Mouse (Mus musculus): Measurements from ENCODE around the gene Opn3. TPM values are rescaled to one million over a fixed set of nuclear protein-coding genes. Genes with fewer than 3 reads are reported as not detected.
A peak's percentile ranks its signal among the peaks of the same experiment; 100 is the strongest.

Gene Opn3
- total and polyA plus RNA-seq, 3 experiments = 0.50 to 2.2 TPM; not detected in 1

GRCm38 (mm10) chr1:175625990-175626692 is 66.4 kb downstream of the Opn3 start (continued):
- TF ChIP-seq E2F4 (IDR thresholded peaks at IDR 0.05; ENCODE audit: borderline replicate concordance, low read depth, low read length) (no peak), MXI1 (IDR thresholded peaks at IDR 0.05; ENCODE audit: low read depth, low read length) (no peak; the same call in 1 of the 2 replicates), USF1 (IDR thresholded peaks at IDR 0.05; ENCODE audit: low read depth, low read length) (no peak), USF2 (IDR thresholded peaks at IDR 0.05; ENCODE audit: borderline replicate concordance in 1 of 2, insufficient read depth in 1 of 2, low read depth in 1 of 2, low read length in 2 of 2) (no peak), POLR2AphosphoS5 (IDR thresholded peaks at IDR 0.05; ENCODE audit: borderline replicate concordance, low read depth, low read length) (no peak), BHLHE40 (IDR thresholded peaks at IDR 0.05; ENCODE audit: borderline replicate concordance, low read depth, low read length) (no peak), MEF2A (IDR thresholded peaks at IDR 0.05; ENCODE audit: extremely low read depth, insufficient replicate concordance, low read depth, low read length, poor library complexity, severe bottlenecking) (no peak), CHD2 (IDR thresholded peaks at IDR 0.05; ENCODE audit: low read length) (no peak), ZKSCAN1 (IDR thresholded peaks at IDR 0.05; ENCODE audit: low read depth, low read length) (no peak), NRF1 (IDR thresholded peaks at IDR 0.05; ENCODE audit: insufficient read depth, low read depth, low read length, poor library complexity, severe bottlenecking) (no peak), NELFE (IDR thresholded peaks at IDR 0.05; ENCODE audit: low read depth, low read length) (peak; percentile 7; the same call in 1 of the 2 replicates), ELF1 (IDR thresholded peaks at IDR 0.05; ENCODE audit: low read depth, low read length) (0 out of 2 replicates have a peak, but pooled peaks have one; percentile 5), ZMIZ1 (IDR thresholded peaks at IDR 0.05; ENCODE audit: low read depth, low read length) (no peak), MAFK (IDR thresholded peaks at IDR 0.05; ENCODE audit: borderline replicate concordance, low read depth, low read length) (no peak), TAL1 (IDR thresholded peaks at IDR 0.05; ENCODE audit: low read length) (no peak), CHD1 (IDR thresholded peaks at IDR 0.05; ENCODE audit: low read depth, low read length) (0 out of 2 replicates have a peak, but pooled peaks have one; percentile 36), CTCF (IDR thresholded peaks at IDR 0.05 in 2 of 3, conservative IDR thresholded peaks at IDR 0.05 in 1 of 3; ENCODE audit: control insufficient read depth in 1 of 3, insufficient read depth in 1 of 3, low read depth in 2 of 3, low read length in 3 of 3, poor library complexity in 1 of 3, severe bottlenecking in 1 of 3) (peak; percentile 46 to 85 (median 58)), SIN3A (IDR thresholded peaks at IDR 0.05; ENCODE audit: low read length) (peak; percentile 42; the same call in 1 of the 2 replicates), KAT2A (conservative IDR thresholded peaks at IDR 0.05; ENCODE audit: low read depth, low read length) (no peak), RCOR1 (IDR thresholded peaks at IDR 0.05; ENCODE audit: low read depth, low read length) (peak; percentile 59; the same call in 1 of the 2 replicates), GABPA (IDR thresholded peaks at IDR 0.05; ENCODE audit: low read depth, low read length) (no peak), ETS1 (IDR thresholded peaks at IDR 0.05; ENCODE audit: low read depth, low read length) (peak; percentile 36; the same call in 1 of the 2 replicates), ZC3H11A (IDR thresholded peaks at IDR 0.05; ENCODE audit: low read depth, low read length) (peak; percentile 59)
